Mouse (Mus musculus): ENCODE measurements around the gene Mier1.

- TF ChIP-seq POLR2A (IDR thresholded peaks at IDR 0.05; ENCODE audit: control insufficient read depth, extremely low read depth, insufficient read depth, low read length, poor library complexity): no peak
- no peak for TF ChIP-seq CTCF (IDR thresholded peaks at IDR 0.05; ENCODE audit: borderline replicate concordance, control insufficient read depth, extremely low read depth, insufficient read depth, low read length, poor library complexity)
These were observed 15.7 kb upstream of the Mier1 start for GRCm38 (mm10) chr4:103098532-103098931.

Data from thymus, adult 2 months (tissue).